Mouse (Mus musculus): Measurements from ENCODE around the gene Tekt1. TPM values are rescaled to one million over a fixed set of nuclear protein-coding genes. Genes with fewer than 3 reads are reported as not detected.

Tekt1 gene
- not detected in 2 replicates for polyA plus RNA-seq (2011; ENCODE audit: insufficient read depth, insufficient read length, low replicate concordance, missing spikeins)

GRCm38 (mm10) chr11:72362347-72362741 lies at the start of gene Tekt1:
Gene Tekt1, minus strand, starts transcription at chr11:72362442.
- no peak within 1 kb of the TSS for H3K27ac ChIP-seq (ENCODE audit: control insufficient read depth, insufficient read depth, low read depth, low read length, poor library complexity)
- TF ChIP-seq CTCF (IDR thresholded peaks at IDR 0.05; ENCODE audit: control insufficient read depth, insufficient read depth, low read length) (no peak), POLR2A (IDR thresholded peaks at IDR 0.05; ENCODE audit: borderline replicate concordance, control insufficient read depth, low read depth, low read length) (no peak)
- 21% methylated on average over 10 of the region's 10 CpGs for WGBS
- H3K4me1 ChIP-seq (ENCODE audit: control insufficient read depth, insufficient read depth, low read length), result peaks cover 2% of the 10 kb centered on the region; the same call in 1 of the 2 replicates
- H3K4me3 ChIP-seq (replicated peaks; ENCODE audit: control insufficient read depth, low read depth, low read length), result no peak within 1 kb of the TSS

DNA sequence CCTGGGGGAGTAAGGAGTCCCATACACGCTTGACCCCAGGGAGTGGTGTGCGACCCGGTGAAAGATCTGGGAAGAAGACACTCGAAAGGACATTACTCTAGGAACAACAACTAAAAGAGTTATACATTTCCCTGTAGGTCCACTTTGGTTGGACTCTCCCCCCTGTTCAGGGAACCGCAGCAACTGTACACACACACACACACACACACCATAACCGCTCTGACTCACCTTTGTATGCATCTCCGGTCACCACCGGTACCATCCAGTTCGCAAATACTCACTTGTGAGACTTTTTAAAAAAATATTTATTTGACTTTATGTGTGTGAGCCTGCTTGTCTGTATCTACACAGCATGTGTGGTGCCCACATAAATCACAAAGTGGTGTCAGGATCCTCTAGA lies 49.7 kb upstream of the Tekt1 start:
- no peaks in the 10 kb centered on the region for H3K4me1 ChIP-seq (ENCODE audit: control insufficient read depth, insufficient read depth, low read length)
- WGBS, result 46% methylated on average over 9 of the region's 9 CpGs

GRCm38 (mm10) chr11:72411093-72411921 lies 49.1 kb upstream of the Tekt1 start, which contains the start of gene Smtnl2:
Gene Smtnl2, minus strand, starts transcription at chr11:72411713.
- Histone ChIP-seq H3K27ac (ENCODE audit: control insufficient read depth, insufficient read depth, low read depth, low read length, poor library complexity) (no peak within 1 kb of the TSS), H3K4me3 (replicated peaks; ENCODE audit: control insufficient read depth, low read depth, low read length) (peak within 1 kb of the TSS; percentile 48), H3K4me1 (ENCODE audit: control insufficient read depth, insufficient read depth, low read length) (no peaks in the 10 kb centered on the region)
- WGBS, result under 1% methylated on average over 86 of the region's 86 CpGs
- no peak for TF ChIP-seq CTCF (IDR thresholded peaks at IDR 0.05; ENCODE audit: control insufficient read depth, insufficient read depth, low read length)
- TF ChIP-seq POLR2A (IDR thresholded peaks at IDR 0.05; ENCODE audit: borderline replicate concordance, control insufficient read depth, low read depth, low read length), result no peak

More for the DNA sequence above, 49.7 kb upstream of the Tekt1 start:
- TF ChIP-seq POLR2A (IDR thresholded peaks at IDR 0.05; ENCODE audit: borderline replicate concordance, control insufficient read depth, low read depth, low read length) (no peak), CTCF (IDR thresholded peaks at IDR 0.05; ENCODE audit: control insufficient read depth, insufficient read depth, low read length) (no peak)
- no peak overlapping the region for H3K4me3 ChIP-seq (replicated peaks; ENCODE audit: control insufficient read depth, low read depth, low read length)
- H3K27ac ChIP-seq (ENCODE audit: control insufficient read depth, insufficient read depth, low read depth, low read length, poor library complexity), result no peak overlapping the region

DNA sequence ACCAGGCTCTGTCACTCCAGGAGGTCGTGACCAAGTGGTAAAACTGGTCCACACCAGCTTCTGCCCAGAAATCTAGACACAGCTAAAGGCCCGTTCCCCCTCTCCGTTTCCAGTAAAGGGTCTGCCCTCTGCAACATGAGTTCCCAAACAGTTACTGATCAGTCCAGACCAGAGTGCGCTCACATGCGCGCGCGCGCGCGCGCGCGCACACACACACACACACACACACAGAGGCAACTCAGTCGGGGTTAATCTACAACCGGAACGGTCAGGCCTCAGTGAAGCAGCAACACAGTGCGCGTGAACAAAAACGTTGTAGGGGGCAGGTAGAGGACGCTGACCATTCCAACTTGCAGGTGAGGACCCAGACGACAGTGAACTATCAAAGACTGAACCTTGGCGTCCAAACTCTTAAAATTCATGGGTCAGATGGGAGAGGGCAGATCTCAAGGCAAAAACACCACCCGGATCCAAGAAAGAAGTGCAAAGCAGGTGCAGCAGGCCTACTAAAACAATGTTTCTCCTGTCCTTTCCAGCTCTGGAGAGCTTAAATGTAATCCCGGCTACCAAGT lies 48.4 kb upstream of the Tekt1 start:
- no peak for TF ChIP-seq CTCF (IDR thresholded peaks at IDR 0.05; ENCODE audit: control insufficient read depth, insufficient read depth, low read length)
- TF ChIP-seq POLR2A (IDR thresholded peaks at IDR 0.05; ENCODE audit: borderline replicate concordance, control insufficient read depth, low read depth, low read length), result no peak
- WGBS, result 7% methylated on average over 25 of the region's 25 CpGs
- H3K4me1 ChIP-seq (ENCODE audit: control insufficient read depth, insufficient read depth, low read length), result no peaks in the 10 kb centered on the region
- peak overlapping the region; percentile 48 for H3K4me3 ChIP-seq (replicated peaks; ENCODE audit: control insufficient read depth, low read depth, low read length)
- H3K27ac ChIP-seq (ENCODE audit: control insufficient read depth, insufficient read depth, low read depth, low read length, poor library complexity), result no peak overlapping the region

DNA sequence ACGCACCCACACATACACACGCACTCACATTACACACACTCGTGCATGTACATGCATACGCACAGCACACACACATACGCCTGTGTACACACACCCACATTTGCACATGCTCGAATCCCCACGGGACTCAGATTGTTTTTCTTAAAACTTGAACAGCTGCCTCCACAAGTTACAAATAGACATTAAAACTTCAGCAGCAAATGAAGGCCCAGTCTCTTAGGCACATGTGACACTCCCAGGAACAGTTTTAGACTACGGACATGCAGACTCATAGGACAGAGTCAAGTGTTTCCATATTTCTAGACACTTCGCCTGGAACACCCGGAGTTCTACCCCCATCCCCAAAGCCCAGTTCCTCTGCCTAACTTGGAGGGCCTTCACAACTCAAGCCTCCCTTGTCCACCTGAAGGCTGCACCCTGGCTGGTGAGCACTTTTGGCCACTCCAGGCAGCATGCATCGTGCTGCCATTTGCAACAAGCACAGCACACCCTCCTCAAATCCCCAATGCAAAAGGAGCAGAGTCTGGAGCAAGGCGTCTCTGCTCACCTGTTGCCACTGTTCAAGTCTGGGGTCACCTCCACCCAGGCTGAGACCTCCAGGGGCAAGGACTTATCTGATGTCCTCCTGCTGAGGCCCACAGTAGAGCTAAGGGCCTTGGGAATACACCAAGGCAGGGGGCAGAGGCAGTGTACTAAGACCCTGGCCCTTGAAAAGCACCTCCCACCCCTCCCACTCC lies 47.6 kb upstream of the Tekt1 start:
- TF ChIP-seq POLR2A (IDR thresholded peaks at IDR 0.05; ENCODE audit: borderline replicate concordance, control insufficient read depth, low read depth, low read length), result no peak
- no peak for TF ChIP-seq CTCF (IDR thresholded peaks at IDR 0.05; ENCODE audit: control insufficient read depth, insufficient read depth, low read length)
- H3K4me1 ChIP-seq (ENCODE audit: control insufficient read depth, insufficient read depth, low read length), result no peaks in the 10 kb centered on the region
- no peak overlapping the region for H3K27ac ChIP-seq (ENCODE audit: control insufficient read depth, insufficient read depth, low read depth, low read length, poor library complexity)
- WGBS, result 83% methylated on average over 12 of the region's 12 CpGs
- no peak overlapping the region for H3K4me3 ChIP-seq (replicated peaks; ENCODE audit: control insufficient read depth, low read depth, low read length)

DNA sequence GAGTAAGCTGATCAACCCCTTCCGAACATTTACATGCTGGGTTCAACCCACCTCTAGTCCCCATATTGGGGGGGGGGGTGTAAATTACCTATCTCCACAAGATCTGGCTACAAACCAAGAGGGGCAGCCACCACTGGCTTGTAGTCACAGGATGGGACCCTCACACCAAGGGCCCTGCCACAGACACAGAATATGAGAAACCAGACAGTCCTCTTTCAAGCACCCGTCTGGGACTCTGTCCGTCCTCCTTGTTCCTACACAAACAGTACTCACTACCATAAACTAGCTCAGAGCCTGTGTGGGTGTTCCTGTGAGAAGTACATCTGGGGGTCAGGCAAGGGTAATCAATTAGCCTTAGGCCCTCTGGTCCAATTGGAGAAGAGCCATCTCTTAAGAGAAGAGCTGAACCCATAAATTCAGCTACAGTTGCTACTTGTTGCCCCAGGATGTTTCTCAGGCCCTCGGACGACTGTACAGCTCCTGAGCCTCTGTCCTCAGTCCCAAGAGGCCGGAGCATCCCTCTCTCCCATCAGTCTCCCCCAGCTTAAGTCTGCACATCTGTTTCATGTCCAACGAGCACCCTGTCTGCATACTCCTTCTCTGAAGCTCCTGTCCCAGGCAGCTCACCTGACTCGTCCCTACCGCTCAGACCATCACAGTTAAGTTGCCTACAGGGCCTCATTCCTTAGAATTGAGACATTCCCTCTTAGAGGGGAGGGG lies 46.4 kb upstream of the Tekt1 start:
- H3K4me3 ChIP-seq (replicated peaks; ENCODE audit: control insufficient read depth, low read depth, low read length), result no peak overlapping the region
- no peaks in the 10 kb centered on the region for H3K4me1 ChIP-seq (ENCODE audit: control insufficient read depth, insufficient read depth, low read length)
- TF ChIP-seq POLR2A (IDR thresholded peaks at IDR 0.05; ENCODE audit: borderline replicate concordance, control insufficient read depth, low read depth, low read length) (no peak), CTCF (IDR thresholded peaks at IDR 0.05; ENCODE audit: control insufficient read depth, insufficient read depth, low read length) (no peak)
- WGBS, result 84% methylated on average over 9 of the region's 9 CpGs
- no peak overlapping the region for H3K27ac ChIP-seq (ENCODE audit: control insufficient read depth, insufficient read depth, low read depth, low read length, poor library complexity)

DNA sequence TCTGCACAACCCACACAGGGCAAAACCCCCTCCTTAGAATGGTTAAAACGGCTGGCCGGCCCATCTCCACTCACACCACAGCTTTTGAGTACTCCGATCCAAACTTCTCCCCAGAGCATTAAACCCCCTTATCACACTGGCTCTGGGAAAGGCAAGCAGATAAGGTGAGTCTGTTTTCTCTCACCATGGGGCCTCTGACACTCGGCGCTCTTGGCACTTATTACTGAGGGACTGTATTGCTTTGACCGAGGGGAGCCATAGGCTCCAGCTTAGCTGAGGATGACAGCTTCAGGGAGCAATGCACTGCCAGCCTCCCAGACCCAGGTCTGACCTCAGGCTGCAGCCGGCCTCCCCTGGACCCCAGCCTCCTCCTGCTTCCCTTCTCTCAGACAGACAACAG lies 45.3 kb upstream of the Tekt1 start:
- TF ChIP-seq POLR2A (IDR thresholded peaks at IDR 0.05; ENCODE audit: borderline replicate concordance, control insufficient read depth, low read depth, low read length) (no peak), CTCF (IDR thresholded peaks at IDR 0.05; ENCODE audit: control insufficient read depth, insufficient read depth, low read length) (no peak)
- WGBS, result 61% methylated on average over 7 of the region's 7 CpGs
- Histone ChIP-seq H3K4me1 (ENCODE audit: control insufficient read depth, insufficient read depth, low read length) (no peaks in the 10 kb centered on the region), H3K27ac (ENCODE audit: control insufficient read depth, insufficient read depth, low read depth, low read length, poor library complexity) (no peak overlapping the region), H3K4me3 (replicated peaks; ENCODE audit: control insufficient read depth, low read depth, low read length) (no peak overlapping the region)

Measured in bone marrow, adult 2 months (tissue).